Mouse (Mus musculus) frontal cortex, adult (tissue): ENCODE data around the gene Ccnb1.
"Not testable (repeated sequence)": the region's sequence is repeated elsewhere in the genome, so short reads cannot be mapped to it uniquely, and the experiment has no call there.

Experiments
- ATAC-seq: cut with Nextera tagmentation; 2 replicates; pipeline ENCODE4 v1.9.2; 2017; ENCODE audit warnings: mild to moderate bottlenecking, moderate library complexity, mixed read lengths; ENCODE audit not compliant: low TSS enrichment

Gene Ccnb1

GRCm38 (mm10) chr13:100786414-100786867 lies at the start of gene Ccnb1:
Ccnb1 (minus strand) TSS chr13:100786570.
- ATAC-seq, result peak; percentile 100

GRCm38 (mm10) chr13:100834777-100835176 lies 48.4 kb upstream of the Ccnb1 start:
- ATAC-seq, result no peak

GRCm38 (mm10) chr13:100833640-100834002 lies 47.3 kb upstream of the Ccnb1 start:
- ATAC-seq, result no peak

- peak; percentile 96 for ATAC-seq
Measured at GRCm38 (mm10) chr13:100832741-100833639, 46.6 kb upstream of the Ccnb1 start, which contains the start of gene Slc30a5. Slc30a5 (minus strand) TSS chr13:100833427.

GRCm38 (mm10) chr13:100832188-100832587 lies 45.8 kb upstream of the Ccnb1 start:
- ATAC-seq, result no peak

GRCm38 (mm10) chr13:100831123-100831522 lies 44.8 kb upstream of the Ccnb1 start:
- ATAC-seq, result no peak

- no peak for ATAC-seq
Measured at GRCm38 (mm10) chr13:100825627-100826410, 39.4 kb upstream of the Ccnb1 start.

- no peak for ATAC-seq
Measured at GRCm38 (mm10) chr13:100824916-100825315, 38.5 kb upstream of the Ccnb1 start.

- ATAC-seq, result no peak
Measured at GRCm38 (mm10) chr13:100824306-100824705, 37.9 kb upstream of the Ccnb1 start.

GRCm38 (mm10) chr13:100823863-100824262 lies 37.5 kb upstream of the Ccnb1 start:
- ATAC-seq, result no peak

GRCm38 (mm10) chr13:100814451-100814850 lies 28.1 kb upstream of the Ccnb1 start:
- ATAC-seq, result no peak

- ATAC-seq, result no peak
Measured at GRCm38 (mm10) chr13:100805776-100806175, 19.4 kb upstream of the Ccnb1 start.

- ATAC-seq, result no peak
Measured at GRCm38 (mm10) chr13:100797171-100797570, 10.8 kb upstream of the Ccnb1 start.

- ATAC-seq, result no peak
Measured at GRCm38 (mm10) chr13:100789083-100789482, 2.7 kb upstream of the Ccnb1 start.

- not testable (repeated sequence) for ATAC-seq
Measured at GRCm38 (mm10) chr13:100788057-100788456, 1.7 kb upstream of the Ccnb1 start.

GRCm38 (mm10) chr13:100787316-100788010 lies 1.1 kb upstream of the Ccnb1 start:
- ATAC-seq, result no peak

- ATAC-seq, result no peak
Measured at GRCm38 (mm10) chr13:100785806-100786413, 460 bp downstream of the Ccnb1 start.

GRCm38 (mm10) chr13:100777491-100777890 lies 8.9 kb downstream of the Ccnb1 start:
- ATAC-seq, result no peak

- no peak for ATAC-seq
Measured at GRCm38 (mm10) chr13:100776710-100777109, 9.7 kb downstream of the Ccnb1 start.

GRCm38 (mm10) chr13:100776056-100776419 lies 10.3 kb downstream of the Ccnb1 start:
- peak; percentile 39; the same call in 1 of the 2 replicates for ATAC-seq

- ATAC-seq, result peak; percentile 100
Measured at GRCm38 (mm10) chr13:100775252-100776055, 10.9 kb downstream of the Ccnb1 start, which contains the start of gene Cenph. Cenph (minus strand) TSS chr13:100775899.
